Mouse (Mus musculus): Measurements from ENCODE around the gene Acd.

The Acd gene

GRCm38 (mm10) chr8:105702001-105702401, 1.1 kb upstream of the Acd start:
- no peak for DNase-seq (ENCODE audit: low read depth, low spot score)

- DNase-seq (ENCODE audit: low read depth, low spot score) = no peak
Observed at GRCm38 (mm10) chr8:105700566-105700965, 336 bp downstream of the Acd start.

- no peak for DNase-seq (ENCODE audit: low read depth, low spot score)
Observed at GRCm38 (mm10) chr8:105699488-105700215, 1.2 kb downstream of the Acd start.

- no peak for DNase-seq (ENCODE audit: low read depth, low spot score)
Observed at GRCm38 (mm10) chr8:105698734-105699133, 2.2 kb downstream of the Acd start.

- no peak for DNase-seq (ENCODE audit: low read depth, low spot score)
Observed at GRCm38 (mm10) chr8:105697196-105697780, 3.6 kb downstream of the Acd start.

GRCm38 (mm10) chr8:105695080-105695780, 5.7 kb downstream of the Acd start:
- no peak for DNase-seq (ENCODE audit: low read depth, low spot score)

GRCm38 (mm10) chr8:105694051-105694799, 6.7 kb downstream of the Acd start:
- DNase-seq (ENCODE audit: low read depth, low spot score) = no peak

GRCm38 (mm10) chr8:105693648-105694047, 7.3 kb downstream of the Acd start:
- DNase-seq (ENCODE audit: low read depth, low spot score) = peak; percentile 59

- DNase-seq (ENCODE audit: low read depth, low spot score) = no peak
Observed at GRCm38 (mm10) chr8:105692449-105693182, 8.3 kb downstream of the Acd start.

- no peak for DNase-seq (ENCODE audit: low read depth, low spot score)
Observed at GRCm38 (mm10) chr8:105690978-105691377, 9.9 kb downstream of the Acd start.

- DNase-seq (ENCODE audit: low read depth, low spot score) = no peak
Observed at GRCm38 (mm10) chr8:105689983-105690360, 10.9 kb downstream of the Acd start.

- DNase-seq (ENCODE audit: low read depth, low spot score) = no peak
Observed at GRCm38 (mm10) chr8:105689256-105689982, 11.5 kb downstream of the Acd start.

- no peak for DNase-seq (ENCODE audit: low read depth, low spot score)
Observed at GRCm38 (mm10) chr8:105688242-105688752, 12.6 kb downstream of the Acd start.

GRCm38 (mm10) chr8:105687512-105687911, 13.4 kb downstream of the Acd start:
- DNase-seq (ENCODE audit: low read depth, low spot score) = no peak

GRCm38 (mm10) chr8:105686551-105686950, 14.4 kb downstream of the Acd start:
- DNase-seq (ENCODE audit: low read depth, low spot score) = no peak

GRCm38 (mm10) chr8:105685796-105686308, 15.1 kb downstream of the Acd start, which contains the start of gene Carmil2:
Gene Carmil2, plus strand, starts transcription at chr8:105686274.
- no peak for DNase-seq (ENCODE audit: low read depth, low spot score)

- no peak for DNase-seq (ENCODE audit: low read depth, low spot score)
Observed at GRCm38 (mm10) chr8:105685325-105685724, 15.6 kb downstream of the Acd start.

- DNase-seq (ENCODE audit: low read depth, low spot score) = no peak
Observed at GRCm38 (mm10) chr8:105677891-105678290, 23.0 kb downstream of the Acd start.

- DNase-seq (ENCODE audit: low read depth, low spot score) = no peak
Observed at GRCm38 (mm10) chr8:105661167-105661566, 39.7 kb downstream of the Acd start.

GRCm38 (mm10) chr8:105657641-105658040, 43.3 kb downstream of the Acd start:
- DNase-seq (ENCODE audit: low read depth, low spot score) = no peak

Data from embryo, embryonic 11.5 days (tissue).